Mouse (Mus musculus) spleen, adult 2 months (tissue): ENCODE results near the gene Gm45902.

Source experiments
- CTCF ChIP-seq: fragments of 200-500 bp; IDR thresholded peaks from 2 replicates; pipeline ENCODE4 v1.5.1; 2011; ENCODE audit warnings: mild to moderate bottlenecking, inconsistent platforms; ENCODE audit not compliant: insufficient read depth, insufficient read length, insufficient replicate concordance; ENCODE audit errors: extremely low read depth
- POLR2A ChIP-seq: fragments of 200-500 bp; IDR thresholded peaks from 2 replicates; pipeline ENCODE4 v1.6.1; 2011; ENCODE audit warnings: low read depth, low read length, inconsistent platforms

- no peak for TF ChIP-seq POLR2A
- no peak for TF ChIP-seq CTCF
Observed at GRCm38 (mm10) chr2:3526288-3526687, 13.7 kb upstream of the Gm45902 start.
